Mouse (Mus musculus) gastrocnemius, postnatal 36 days (tissue): Measurements from ENCODE around the gene Nfasc. TPM values are rescaled to one million over a fixed set of nuclear protein-coding genes. Genes with fewer than 3 reads are reported as not detected.
A peak's percentile ranks its signal among the peaks of the same experiment; 100 is the strongest.

Experiments
- DNase-seq, 2 experiments: peaks; one replicate each; pipeline ENCODE4 v3.0.0; 2022
- intact Hi-C: fragments of 180-260 bp; cut with DNase I; formaldehyde crosslinking; loops from one replicate; pipeline ENCODE4 v1.15.1; 2025
- total RNA-seq, 2 experiments: library from RNA; stranded (reverse); gene quantifications; 2 replicates each; pipeline ENCODE4 v1.2.3; 2021

The Nfasc gene
- total RNA-seq, 2 experiments from 2014 or later: 0.23 to 0.74 TPM

GRCm38 (mm10) chr1:132653841-132654457 is 87.6 kb downstream of the Nfasc start:
- DNase-seq: no peak
- intact Hi-C loops: no loop called here

- intact Hi-C loops: no loop called here
Measured at GRCm38 (mm10) chr1:132653161-132653560, 88.4 kb downstream of the Nfasc start.

GRCm38 (mm10) chr1:132650680-132651079 is 90.9 kb downstream of the Nfasc start:
- intact Hi-C loops: no loop called here

More at GRCm38 (mm10) chr1:132653161-132653560, 88.4 kb downstream of the Nfasc start:
- no peak for DNase-seq

GRCm38 (mm10) chr1:132647958-132648357 is 93.6 kb downstream of the Nfasc start:
- intact Hi-C loops: no loop called here
- DNase-seq: no peak

More at GRCm38 (mm10) chr1:132650680-132651079, 90.9 kb downstream of the Nfasc start:
- DNase-seq: no peak

GRCm38 (mm10) chr1:132641049-132641795 is 100.4 kb downstream of the Nfasc start:
- DNase-seq: no peak
- intact Hi-C loops: no loop called here

GRCm38 (mm10) chr1:132640256-132640655 is 101.3 kb downstream of the Nfasc start:
- no peak for DNase-seq
- intact Hi-C loops: no loop called here

- DNase-seq: no peak
Measured at GRCm38 (mm10) chr1:132637346-132637745, 104.3 kb downstream of the Nfasc start.

GRCm38 (mm10) chr1:132629611-132630370 is 111.8 kb downstream of the Nfasc start:
- intact Hi-C loops: no loop called here
- peak; percentile 26 to 43 for DNase-seq

More at GRCm38 (mm10) chr1:132637346-132637745, 104.3 kb downstream of the Nfasc start:
- intact Hi-C loops: no loop called here

GRCm38 (mm10) chr1:132628599-132628998 is 113.0 kb downstream of the Nfasc start:
- intact Hi-C loops: no loop called here
- no peak for DNase-seq

GRCm38 (mm10) chr1:132628183-132628582 is 113.4 kb downstream of the Nfasc start:
- intact Hi-C loops: no loop called here

GRCm38 (mm10) chr1:132626125-132626756 is 115.4 kb downstream of the Nfasc start:
- DNase-seq: no peak
- intact Hi-C loops: no loop called here

More at GRCm38 (mm10) chr1:132628183-132628582, 113.4 kb downstream of the Nfasc start:
- no peak for DNase-seq

GRCm38 (mm10) chr1:132625034-132625433 is 116.6 kb downstream of the Nfasc start:
- DNase-seq: no peak
- intact Hi-C loops: no loop called here

- no peak for DNase-seq
- intact Hi-C loops: no loop called here
Measured at GRCm38 (mm10) chr1:132624466-132624865, 117.1 kb downstream of the Nfasc start.

- intact Hi-C loops: no loop called here
- no peak for DNase-seq
Measured at GRCm38 (mm10) chr1:132623641-132624336, 117.8 kb downstream of the Nfasc start.

GRCm38 (mm10) chr1:132612066-132612465 is 129.5 kb downstream of the Nfasc start:
- intact Hi-C loops: no loop called here
- no peak for DNase-seq

- DNase-seq: peak in 1 of 2 experiments; percentile 25
- intact Hi-C loops: no loop called here
Measured at GRCm38 (mm10) chr1:132609048-132609634, 132.5 kb downstream of the Nfasc start.

- no peak for DNase-seq
- intact Hi-C loops: no loop called here
Measured at GRCm38 (mm10) chr1:132602161-132602560, 139.4 kb downstream of the Nfasc start.

GRCm38 (mm10) chr1:132598024-132598423 is 143.6 kb downstream of the Nfasc start:
- no peak for DNase-seq
- intact Hi-C loops: no loop called here

- intact Hi-C loops: no loop called here
- no peak for DNase-seq
Measured at GRCm38 (mm10) chr1:132595741-132596140, 145.9 kb downstream of the Nfasc start.
